In genomic region chr13:73938177-73938560, GRCm38 (mm10) we compare ENCODE assay signal across 8 mouse cellular contexts. TPM values are rescaled to one million over a fixed set of nuclear protein-coding genes. Genes with fewer than 3 reads are reported as not detected.
DNase-seq lines count a peak whose midpoint lies in the region; ATAC-seq and TF ChIP-seq lines count a peak whose summit lies in the region.

No protein-coding gene starts in this region.

- H3K27ac ChIP-seq in heart, embryonic 11.5 days (ENCODE audit: low read depth, low read length): peak overlapping the region; percentile 90; the same call in 1 of the 2 replicates
- H3K27ac ChIP-seq in liver, embryonic 11.5 days (ENCODE audit: low read depth, low read length): peak overlapping the region; percentile 90; the same call in 1 of the 2 replicates
- peak overlapping the region; percentile 32; the same call in 1 of the 2 replicates for H3K27ac ChIP-seq in small intestine, adult 2 months (ENCODE audit: insufficient read depth, low read depth, low read length)

- peak overlapping the region; percentile 74 for H3K4me3 ChIP-seq in heart, embryonic 11.5 days (ENCODE audit: low read depth, low read length)
- peak overlapping the region; percentile 90 for H3K4me3 ChIP-seq in E14TG2a.4 (replicated peaks; ENCODE audit: low read length)
- peak overlapping the region; percentile 75 for H3K4me3 ChIP-seq in liver, embryonic 11.5 days (ENCODE audit: low read depth, low read length)
- H3K4me3 ChIP-seq in small intestine, adult 2 months (ENCODE audit: low read depth, low read length): peak overlapping the region; percentile 75

- H3K27me3 ChIP-seq in heart, embryonic 11.5 days (ENCODE audit: control insufficient read depth, insufficient read depth, low read length): no peaks in the 10 kb centered on the region
- no peaks in the 10 kb centered on the region for H3K27me3 ChIP-seq in E14TG2a.4 (ENCODE audit: insufficient read depth, low read length)
- no peaks in the 10 kb centered on the region for H3K27me3 ChIP-seq in liver, embryonic 11.5 days (replicated peaks; ENCODE audit: control insufficient read depth, insufficient read depth, low read length)
- no peaks in the 10 kb centered on the region for H3K27me3 ChIP-seq in small intestine, adult 2 months (ENCODE audit: control insufficient read depth, insufficient read depth, low read length)

- H3K36me3 ChIP-seq in heart, embryonic 11.5 days (ENCODE audit: control insufficient read depth, insufficient read depth, low read length): peaks cover 8% of the 10 kb centered on the region
- H3K36me3 ChIP-seq in E14TG2a.4 (ENCODE audit: insufficient read depth, low read length): peaks cover 59% of the 10 kb centered on the region
- 0 out of 2 replicates have a peak, but pooled peaks cover 10% of the 10 kb centered on the region for H3K36me3 ChIP-seq in liver, embryonic 11.5 days (ENCODE audit: control insufficient read depth, insufficient read depth, low read length)
- peaks cover 15% of the 10 kb centered on the region for H3K36me3 ChIP-seq in small intestine, adult 2 months (ENCODE audit: control insufficient read depth, insufficient read depth, low read length)

- H3K4me1 ChIP-seq in heart, embryonic 11.5 days (ENCODE audit: control insufficient read depth, insufficient read depth, low read length): peaks cover 8% of the 10 kb centered on the region
- H3K4me1 ChIP-seq in E14TG2a.4 (replicated peaks; ENCODE audit: low read depth, low read length): peaks cover 23% of the 10 kb centered on the region
- H3K4me1 ChIP-seq in liver, embryonic 11.5 days (replicated peaks; ENCODE audit: control insufficient read depth, insufficient read depth, low read length): peaks cover 7% of the 10 kb centered on the region
- peaks cover 13% of the 10 kb centered on the region; the same call in 1 of the 2 replicates for H3K4me1 ChIP-seq in small intestine, adult 2 months (ENCODE audit: control insufficient read depth, insufficient read depth, insufficient read length, low read length)

- no peak for TF ChIP-seq CTCF in E14TG2a.4 (conservative IDR thresholded peaks at IDR 0.05; ENCODE audit: low read length)
- TF ChIP-seq CTCF in small intestine, adult 2 months (IDR thresholded peaks at IDR 0.05; ENCODE audit: extremely low read depth, insufficient read length, insufficient replicate concordance, low read depth, low read length): no peak

- peak overlapping the region; percentile 70 for H3K4me2 ChIP-seq in heart, embryonic 11.5 days
- H3K4me2 ChIP-seq in liver, embryonic 11.5 days: peak overlapping the region; percentile 68

- TF ChIP-seq POLR2A in small intestine, adult 2 months (IDR thresholded peaks at IDR 0.05; ENCODE audit: low read depth, low read length): no peak

- no peak for ATAC-seq in heart, embryonic 11.5 days (replicated peaks; ENCODE audit: insufficient number of reproducible peaks, low FRiP score, low TSS enrichment)
- ATAC-seq in erythroid progenitor cell, adult 5-6 weeks (replicated peaks; ENCODE audit: low FRiP score, poor library complexity, severe bottlenecking): 0 out of 2 replicates have a peak, but pooled peaks have one; percentile 20
- peak; percentile 21 for ATAC-seq in liver, embryonic 11.5 days (replicated peaks; ENCODE audit: low FRiP score)

- DNase-seq in heart, adult 18-20 months: no peak
- DNase-seq in liver, embryonic 11.5 days (ENCODE audit: low spot score): no peak
- no peak for DNase-seq in spleen, postnatal 4 days (ENCODE audit: low spot score in 2 of 2)
- DNase-seq in B cell, adult 2 months: no peak

- H3K9ac ChIP-seq in heart, embryonic 11.5 days (ENCODE audit: low read depth, low read length): peak overlapping the region; percentile 85
- peak overlapping the region; percentile 91 for H3K9ac ChIP-seq in liver, embryonic 11.5 days (ENCODE audit: low read depth, low read length)

- H3K9me3 ChIP-seq in heart, embryonic 11.5 days (replicated peaks; ENCODE audit: control insufficient read depth, low read length): no peaks in the 10 kb centered on the region
- no peaks in the 10 kb centered on the region for H3K9me3 ChIP-seq in E14TG2a.4 (ENCODE audit: low read length)
- H3K9me3 ChIP-seq in liver, embryonic 11.5 days (ENCODE audit: control insufficient read depth, low read length): no peaks in the 10 kb centered on the region

- WGBS in heart, embryonic 11.5 days (ENCODE audit: insufficient replicate concordance): 36% methylated on average over 13 of the region's 13 CpGs
- 23% methylated on average over 13 of the region's 13 CpGs for WGBS in liver, embryonic 11.5 days
- 12% methylated on average over 13 of the region's 13 CpGs for WGBS in small intestine, adult 2 months

RNA-seq across cellular contexts. Expression of gene Brd9, which starts 0.6 kb away (rescaled TPM):
- 41.7 and 47.0 TPM in 2 replicates for polyA plus RNA-seq in heart, embryonic 11.5 days (2014; fragmentation: Nextera tagmentation; extraction: Ambion mirVana)
- 10 to 100 TPM; 17.2 to 21.3 TPM for total RNA-seq in heart, adult 18-20 months (2021)
- total RNA-seq in erythroid progenitor cell, adult 5-6 weeks (2015; ENCODE audit: low replicate concordance): 45.4 and 51.1 TPM in 2 replicates
- 74.1 and 124 TPM in 2 replicates for total RNA-seq in erythroid progenitor cell, adult 5-6 weeks (2017; ENCODE audit: low replicate concordance)
- polyA plus RNA-seq in liver, embryonic 11.5 days (2014; fragmentation: Nextera tagmentation; extraction: Ambion mirVana): 32.4 and 33.5 TPM in 2 replicates
- 7.9 and 18.9 TPM in 2 replicates for polyA plus RNA-seq in small intestine, adult 2 months (2012; rRNA removed)

RNA-seq across cellular contexts. Expression of gene Trip13, which starts 0.6 kb away (rescaled TPM):
- 36.5 and 37.5 TPM in 2 replicates for polyA plus RNA-seq in heart, embryonic 11.5 days (2014; fragmentation: Nextera tagmentation; extraction: Ambion mirVana)
- total RNA-seq in heart, adult 18-20 months (2021): under 1 TPM; 0.18 to 0.32 TPM
- 15.1 and 22.0 TPM in 2 replicates for total RNA-seq in erythroid progenitor cell, adult 5-6 weeks (2015; ENCODE audit: low replicate concordance)
- total RNA-seq in erythroid progenitor cell, adult 5-6 weeks (2017; ENCODE audit: low replicate concordance): 26.8 and 31.5 TPM in 2 replicates
- polyA plus RNA-seq in liver, embryonic 11.5 days (2014; fragmentation: Nextera tagmentation; extraction: Ambion mirVana): 60.4 and 61.5 TPM in 2 replicates
- polyA plus RNA-seq in small intestine, adult 2 months (2012; rRNA removed): 0.22 and 0.82 TPM in 2 replicates

RNA-seq across cellular contexts. Expression of gene Zdhhc11, which starts 25.5 kb away (rescaled TPM):
- polyA plus RNA-seq in heart, embryonic 11.5 days (2014; fragmentation: Nextera tagmentation; extraction: Ambion mirVana): not detected in 2 replicates
- not detected for total RNA-seq in heart, adult 18-20 months (2021)
- not detected in 2 replicates for total RNA-seq in erythroid progenitor cell, adult 5-6 weeks (2015; ENCODE audit: low replicate concordance)
- not detected in 2 replicates for total RNA-seq in erythroid progenitor cell, adult 5-6 weeks (2017; ENCODE audit: low replicate concordance)
- not detected in 2 replicates for polyA plus RNA-seq in liver, embryonic 11.5 days (2014; fragmentation: Nextera tagmentation; extraction: Ambion mirVana)
- not detected in 2 replicates for polyA plus RNA-seq in small intestine, adult 2 months (2012; rRNA removed)

Comparison
In these comparisons a context has a peak if more than half of its experiments do, and no peak if none do; other contexts are left out.
1. H3K27ac ChIP-seq: peak in every context shown above with its lines; median percentile 90 in heart, embryonic 11.5 days; 90 in liver, embryonic 11.5 days; 32 in small intestine, adult 2 months.
2. RNA of gene Trip13, which starts 0.6 kb away (polyA plus RNA-seq): 60.4 to 61.5 TPM in liver, embryonic 11.5 days and 36.5 to 37.5 TPM in heart, embryonic 11.5 days; 0.22 to 0.82 TPM in small intestine, adult 2 months; every median in the first group is over 10 times any median in the second.
3. Peak in every context shown above with its lines, with median percentiles within 50 percentile points of each other: H3K4me3 ChIP-seq.